Mouse (Mus musculus) hindbrain, embryonic 11.5 days (tissue): ENCODE results near the gene Elane. TPM values are rescaled to one million over a fixed set of nuclear protein-coding genes. Genes with fewer than 3 reads are reported as not detected.
A peak's percentile ranks its signal among the peaks of the same experiment; 100 is the strongest.

ENCODE experiments used
- ATAC-seq: fragments of 200-750 bp; cut with Nextera tagmentation; 2 replicates; pipeline ENCODE4 v1.8.0; 2017; ENCODE audit warnings: mild to moderate bottlenecking, moderate TSS enrichment, moderate library complexity; ENCODE audit not compliant: low FRiP score
- DNase-seq: peaks from one replicate; pipeline ENCODE4 v3.0.0-alpha.2; 2015; ENCODE audit warnings: low spot score
- H3K27ac ChIP-seq: fragments of 300-500 bp; sonication (generic); 2 replicates; pipeline ENCODE4 v1.5.1; 2014; ENCODE audit warnings: mild to moderate bottlenecking, low read depth, low read length
- H3K27me3 ChIP-seq: fragments of 300-500 bp; sonication (generic); 2 replicates; pipeline ENCODE4 v1.6.1; 2014; ENCODE audit warnings: mild to moderate bottlenecking, low read length, moderate library complexity, mixed read lengths; ENCODE audit not compliant: control insufficient read depth, insufficient read depth
- H3K36me3 ChIP-seq: fragments of 300-500 bp; sonication (generic); 2 replicates; pipeline ENCODE4 v1.6.1; 2014; ENCODE audit warnings: mild to moderate bottlenecking, low read length, moderate library complexity, mixed read lengths; ENCODE audit not compliant: control insufficient read depth, insufficient read depth
- H3K4me1 ChIP-seq: fragments of 300-500 bp; sonication (generic); replicated peaks from 2 replicates; pipeline ENCODE4 v1.6.1; 2014; ENCODE audit warnings: low read length, mixed read lengths; ENCODE audit not compliant: control insufficient read depth, insufficient read depth
- H3K4me2 ChIP-seq: fragments of 300-500 bp; sonication (generic); replicated peaks from 2 replicates; pipeline ENCODE4 v1.6.1; 2014; ENCODE audit warnings: mild to moderate bottlenecking, low read depth, low read length
- H3K4me3 ChIP-seq: fragments of 300-500 bp; sonication (generic); 2 replicates; pipeline ENCODE4 v1.5.1; 2014; ENCODE audit warnings: low read depth, low read length
- H3K9ac ChIP-seq: fragments of 300-500 bp; sonication (generic); 2 replicates; pipeline ENCODE4 v1.6.1; 2014; ENCODE audit warnings: low read depth, low read length
- H3K9me3 ChIP-seq: fragments of 300-500 bp; sonication (generic); 2 replicates; pipeline ENCODE4 v1.6.1; 2016; ENCODE audit warnings: low read length; ENCODE audit not compliant: control insufficient read depth
- WGBS: fragments of 180-500 bp; shearing (Covaris S2); extraction: QIAGEN DNeasy Blood & Tissue Kit; methylation state at CpG from one replicate; pipeline ENCODE4 v1.1.7; 2014; 5-methylcytosine and 5-hydroxymethylcytosine counted together
- polyA plus RNA-seq: library from polyadenylated mRNA; unstranded; fragments of >200 nt; fragmentation: Nextera tagmentation; extraction: Ambion mirVana; gene quantifications from 2 replicates; pipeline ENCODE4 v1.2.1, GENCODE M21; 2014

Gene Elane
- polyA plus RNA-seq, 1 experiment from 2014 or later = not detected

GRCm38 (mm10) chr10:79925785-79926490, 39.9 kb downstream of the Elane start:
- ATAC-seq = no peak; the same call in 1 of the 2 replicates

GRCm38 (mm10) chr10:79926491-79927323, 40.7 kb downstream of the Elane start, which contains the start of gene Arid3a:
TSS of gene Arid3a (plus strand) at chr10:79927043.
- no peaks in the 10 kb centered on the region for H3K36me3 ChIP-seq
- H3K9me3 ChIP-seq = no peaks in the 10 kb centered on the region
- H3K27me3 ChIP-seq = peaks cover 26% of the 10 kb centered on the region
- H3K4me1 ChIP-seq = peaks cover 18% of the 10 kb centered on the region
- peak within 1 kb of the TSS; percentile 83 for H3K9ac ChIP-seq
- ATAC-seq (peak; percentile 77), DNase-seq (peak; percentile 95)
- H3K4me3 ChIP-seq = peak within 1 kb of the TSS; percentile 82
- WGBS = under 1% methylated on average over 63 of the region's 63 CpGs
- peak within 1 kb of the TSS; percentile 94 for H3K4me2 ChIP-seq
- H3K27ac ChIP-seq = peak within 1 kb of the TSS; percentile 89

More at GRCm38 (mm10) chr10:79925785-79926490, 39.9 kb downstream of the Elane start:
- peak overlapping the region; percentile 55; the same call in 1 of the 2 replicates for H3K27ac ChIP-seq
- peak overlapping the region; percentile 82 for H3K4me3 ChIP-seq
- DNase-seq = peak; percentile 24
- H3K9ac ChIP-seq = peak overlapping the region; percentile 59
- H3K36me3 ChIP-seq = no peaks in the 10 kb centered on the region
- peaks cover 24% of the 10 kb centered on the region for H3K4me1 ChIP-seq
- 13% methylated on average over 15 of the region's 15 CpGs for WGBS
- peaks cover 34% of the 10 kb centered on the region for H3K27me3 ChIP-seq
- no peaks in the 10 kb centered on the region for H3K9me3 ChIP-seq
- peak overlapping the region; percentile 94 for H3K4me2 ChIP-seq

GRCm38 (mm10) chr10:79927324-79928029, 41.4 kb downstream of the Elane start:
- Histone ChIP-seq H3K9ac (peak overlapping the region; percentile 83), H3K4me1 (peaks cover 22% of the 10 kb centered on the region), H3K4me2 (peak overlapping the region; percentile 94), H3K27ac (peak overlapping the region; percentile 89), H3K27me3 (peaks cover 18% of the 10 kb centered on the region), H3K4me3 (peak overlapping the region; percentile 82), H3K9me3 (no peaks in the 10 kb centered on the region), H3K36me3 (no peaks in the 10 kb centered on the region)
- peak; percentile 77 for DNase-seq
- under 1% methylated on average over 54 of the region's 54 CpGs for WGBS
- peak; percentile 63 for ATAC-seq

- peaks cover 25% of the 10 kb centered on the region for H3K4me1 ChIP-seq
- H3K9me3 ChIP-seq = no peaks in the 10 kb centered on the region
- H3K27ac ChIP-seq = peak overlapping the region; percentile 89
- H3K4me3 ChIP-seq = peak overlapping the region; percentile 82
- H3K27me3 ChIP-seq = peaks cover 12% of the 10 kb centered on the region
- H3K9ac ChIP-seq = peak overlapping the region; percentile 83
- peaks cover under 1% of the 10 kb centered on the region; the same call in 1 of the 2 replicates for H3K36me3 ChIP-seq
- DNase-seq (no peak), ATAC-seq (no peak)
- under 1% methylated on average over 21 of the region's 29 CpGs for WGBS
- H3K4me2 ChIP-seq = peak overlapping the region; percentile 94
Observed at GRCm38 (mm10) chr10:79928030-79928694, 42.1 kb downstream of the Elane start.

- peaks cover 27% of the 10 kb centered on the region for H3K4me1 ChIP-seq
Observed at GRCm38 (mm10) chr10:79928907-79929701, 43.1 kb downstream of the Elane start.

GRCm38 (mm10) chr10:79929967-79930825, 44.1 kb downstream of the Elane start:
- WGBS = 90% methylated on average over 18 of the region's 18 CpGs
- peak overlapping the region; percentile 42; the same call in 1 of the 2 replicates for H3K27ac ChIP-seq
- DNase-seq (no peak), ATAC-seq (no peak)
- no peak overlapping the region for H3K4me3 ChIP-seq
- H3K27me3 ChIP-seq = peaks cover 3% of the 10 kb centered on the region
- H3K4me2 ChIP-seq = no peak overlapping the region; the same call in 1 of the 2 replicates
- H3K36me3 ChIP-seq = peaks cover 4% of the 10 kb centered on the region; the same call in 1 of the 2 replicates
- no peaks in the 10 kb centered on the region for H3K9me3 ChIP-seq
- H3K4me1 ChIP-seq = peaks cover 27% of the 10 kb centered on the region
- H3K9ac ChIP-seq = 0 out of 2 replicates have a peak overlapping the region, but pooled peaks have one; percentile 19

More at GRCm38 (mm10) chr10:79928907-79929701, 43.1 kb downstream of the Elane start:
- peak overlapping the region; percentile 94 for H3K4me2 ChIP-seq
- no peaks in the 10 kb centered on the region for H3K9me3 ChIP-seq
- peak overlapping the region; percentile 89 for H3K27ac ChIP-seq
- ATAC-seq (no peak), DNase-seq (peak; percentile 48)
- H3K9ac ChIP-seq = peak overlapping the region; percentile 83
- peaks cover 5% of the 10 kb centered on the region for H3K27me3 ChIP-seq
- peak overlapping the region; percentile 82 for H3K4me3 ChIP-seq
- 20% methylated on average over 6 of the region's 9 CpGs for WGBS
- H3K36me3 ChIP-seq = peaks cover 4% of the 10 kb centered on the region; the same call in 1 of the 2 replicates

- 0 out of 2 replicates have a peak overlapping the region, but pooled peaks have one; percentile 19 for H3K9ac ChIP-seq
- H3K27ac ChIP-seq = peak overlapping the region; percentile 42; the same call in 1 of the 2 replicates
Observed at GRCm38 (mm10) chr10:79930826-79931186, 44.8 kb downstream of the Elane start.

More at GRCm38 (mm10) chr10:79930826-79931186, 44.8 kb downstream of the Elane start:
- Histone ChIP-seq H3K4me3 (no peak overlapping the region), H3K36me3 (peaks cover 4% of the 10 kb centered on the region; the same call in 1 of the 2 replicates), H3K27me3 (peaks cover 3% of the 10 kb centered on the region), H3K4me2 (no peak overlapping the region; the same call in 1 of the 2 replicates), H3K4me1 (peaks cover 27% of the 10 kb centered on the region), H3K9me3 (no peaks in the 10 kb centered on the region)
- WGBS = 86% methylated on average over 16 of the region's 16 CpGs
- ATAC-seq (no peak), DNase-seq (no peak)
